Mouse (Mus musculus) E14TG2a.4 (cell line): ENCODE results near the gene Foxl1.
A peak's percentile ranks its signal among the peaks of the same experiment; 100 is the strongest.

Experiments used
- H3K27me3 ChIP-seq: 2 replicates; pipeline ENCODE4 v1.6.1; 2014; ENCODE audit warnings: low read length, control low read depth; ENCODE audit not compliant: insufficient read depth
- H3K36me3 ChIP-seq: 2 replicates; pipeline ENCODE4 v1.6.1; 2014; ENCODE audit warnings: low read length, control low read depth; ENCODE audit not compliant: insufficient read depth
- H3K4me1 ChIP-seq: replicated peaks from 2 replicates; pipeline ENCODE4 v1.6.1; 2014; ENCODE audit warnings: low read depth, low read length, control low read depth
- H3K4me3 ChIP-seq: replicated peaks from 2 replicates; pipeline ENCODE4 v1.5.1; 2014; ENCODE audit warnings: mild to moderate bottlenecking, low read length
- H3K9me3 ChIP-seq: 2 replicates; pipeline ENCODE4 v1.6.1; 2014; ENCODE audit warnings: low read length, control low read depth
- CTCF ChIP-seq: conservative IDR thresholded peaks from 2 replicates; pipeline ENCODE4 v1.5.1; 2014; ENCODE audit warnings: low read length
- NANOG ChIP-seq: IDR thresholded peaks from 2 replicates; pipeline ENCODE4 v1.6.1; 2014; ENCODE audit warnings: borderline replicate concordance, low read length, mixed read lengths
- POU5F1 ChIP-seq: IDR thresholded peaks from 2 replicates; pipeline ENCODE4 v1.6.1; 2014; ENCODE audit warnings: low read length, borderline replicate concordance

Gene Foxl1

DNA sequence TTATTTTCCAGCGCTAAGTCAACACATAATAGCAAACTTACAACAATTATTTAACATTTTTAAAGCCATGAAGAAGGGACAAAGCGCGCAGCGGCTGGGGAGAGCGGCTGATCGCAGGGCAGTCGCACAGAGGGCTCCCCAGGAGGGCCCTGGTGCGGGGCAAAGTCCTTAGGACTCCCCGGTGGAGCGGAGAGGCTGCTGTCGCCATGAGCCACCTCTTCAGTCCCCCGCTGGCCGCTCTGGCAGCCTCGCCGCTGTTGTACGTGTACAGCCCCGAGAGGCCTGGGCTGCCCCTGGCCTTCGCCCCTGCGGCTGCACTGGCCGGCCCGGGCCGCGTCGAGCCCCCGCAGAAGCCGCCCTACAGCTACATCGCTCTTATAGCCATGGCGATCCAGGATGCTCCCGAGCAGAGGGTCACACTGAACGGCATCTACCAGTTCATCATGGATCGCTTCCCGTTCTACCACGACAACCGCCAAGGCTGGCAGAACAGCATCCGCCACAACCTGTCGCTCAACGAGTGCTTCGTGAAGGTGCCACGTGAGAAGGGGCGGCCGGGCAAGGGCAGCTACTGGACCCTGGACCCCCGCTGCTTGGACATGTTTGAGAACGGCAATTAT is at the start of gene Foxl1:
Foxl1 (plus strand) TSS at position 185 of the 620 bp plus-strand sequence.
- peak within 1 kb of the TSS; percentile 62 for H3K4me3 ChIP-seq
- no peak for TF ChIP-seq NANOG
- TF ChIP-seq POU5F1, result no peak
- no peak for TF ChIP-seq CTCF
- peaks cover 33% of the 10 kb centered on the region for H3K4me1 ChIP-seq
- H3K27me3 ChIP-seq, result peaks cover 88% of the 10 kb centered on the region
- H3K9me3 ChIP-seq, result peaks cover 6% of the 10 kb centered on the region
- no peaks in the 10 kb centered on the region for H3K36me3 ChIP-seq

- Histone ChIP-seq H3K9me3 (no peaks in the 10 kb centered on the region), H3K36me3 (no peaks in the 10 kb centered on the region), H3K27me3 (peaks cover 99% of the 10 kb centered on the region), H3K4me3 (no peak overlapping the region), H3K4me1 (peaks cover 41% of the 10 kb centered on the region)
- TF ChIP-seq POU5F1, result no peak
- no peak for TF ChIP-seq NANOG
- TF ChIP-seq CTCF, result no peak
Observed at GRCm38 (mm10) chr8:121078721-121079120, 49.0 kb upstream of the Foxl1 start.

DNA sequence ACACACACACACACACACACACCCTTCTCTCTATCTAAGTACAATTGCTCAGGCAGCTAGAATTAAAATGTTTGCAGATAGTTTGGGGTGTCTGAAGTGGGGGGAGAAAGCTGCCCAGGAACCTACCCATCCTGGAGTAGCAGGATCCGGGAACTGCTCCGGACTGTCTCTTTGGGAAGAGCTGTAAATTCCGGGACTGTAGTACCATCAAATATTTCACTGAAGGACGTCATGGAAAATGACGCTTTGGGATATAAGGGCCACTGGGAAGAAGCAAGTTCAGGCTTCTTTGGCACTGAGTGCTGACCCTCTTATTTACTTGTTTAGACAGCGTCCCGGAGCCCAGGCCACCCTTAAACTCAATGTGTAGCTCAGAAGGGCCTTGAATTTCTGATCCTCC is 48.5 kb upstream of the Foxl1 start:
- no peaks in the 10 kb centered on the region for H3K9me3 ChIP-seq
- peaks cover 95% of the 10 kb centered on the region for H3K27me3 ChIP-seq
- H3K36me3 ChIP-seq, result no peaks in the 10 kb centered on the region
- peaks cover 36% of the 10 kb centered on the region for H3K4me1 ChIP-seq
- H3K4me3 ChIP-seq, result no peak overlapping the region
- no peak for TF ChIP-seq CTCF
- TF ChIP-seq POU5F1, result no peak
- no peak for TF ChIP-seq NANOG

GRCm38 (mm10) chr8:121079944-121080343 is 47.8 kb upstream of the Foxl1 start:
- Histone ChIP-seq H3K36me3 (no peaks in the 10 kb centered on the region), H3K4me1 (peaks cover 35% of the 10 kb centered on the region), H3K27me3 (peaks cover 94% of the 10 kb centered on the region), H3K9me3 (no peaks in the 10 kb centered on the region), H3K4me3 (no peak overlapping the region)
- no peak for TF ChIP-seq CTCF
- no peak for TF ChIP-seq NANOG
- TF ChIP-seq POU5F1, result no peak

- Histone ChIP-seq H3K36me3 (no peaks in the 10 kb centered on the region), H3K27me3 (peaks cover 94% of the 10 kb centered on the region), H3K4me3 (no peak overlapping the region), H3K9me3 (no peaks in the 10 kb centered on the region), H3K4me1 (peaks cover 37% of the 10 kb centered on the region)
- TF ChIP-seq CTCF (no peak), POU5F1 (no peak), NANOG (no peak)
Observed at GRCm38 (mm10) chr8:121080361-121081090, 47.2 kb upstream of the Foxl1 start.

- Histone ChIP-seq H3K4me1 (peaks cover 33% of the 10 kb centered on the region), H3K9me3 (no peaks in the 10 kb centered on the region), H3K4me3 (no peak overlapping the region), H3K27me3 (peaks cover 94% of the 10 kb centered on the region), H3K36me3 (no peaks in the 10 kb centered on the region)
- TF ChIP-seq CTCF (no peak), NANOG (no peak), POU5F1 (no peak)
Observed at GRCm38 (mm10) chr8:121081398-121081797, 46.3 kb upstream of the Foxl1 start.

DNA sequence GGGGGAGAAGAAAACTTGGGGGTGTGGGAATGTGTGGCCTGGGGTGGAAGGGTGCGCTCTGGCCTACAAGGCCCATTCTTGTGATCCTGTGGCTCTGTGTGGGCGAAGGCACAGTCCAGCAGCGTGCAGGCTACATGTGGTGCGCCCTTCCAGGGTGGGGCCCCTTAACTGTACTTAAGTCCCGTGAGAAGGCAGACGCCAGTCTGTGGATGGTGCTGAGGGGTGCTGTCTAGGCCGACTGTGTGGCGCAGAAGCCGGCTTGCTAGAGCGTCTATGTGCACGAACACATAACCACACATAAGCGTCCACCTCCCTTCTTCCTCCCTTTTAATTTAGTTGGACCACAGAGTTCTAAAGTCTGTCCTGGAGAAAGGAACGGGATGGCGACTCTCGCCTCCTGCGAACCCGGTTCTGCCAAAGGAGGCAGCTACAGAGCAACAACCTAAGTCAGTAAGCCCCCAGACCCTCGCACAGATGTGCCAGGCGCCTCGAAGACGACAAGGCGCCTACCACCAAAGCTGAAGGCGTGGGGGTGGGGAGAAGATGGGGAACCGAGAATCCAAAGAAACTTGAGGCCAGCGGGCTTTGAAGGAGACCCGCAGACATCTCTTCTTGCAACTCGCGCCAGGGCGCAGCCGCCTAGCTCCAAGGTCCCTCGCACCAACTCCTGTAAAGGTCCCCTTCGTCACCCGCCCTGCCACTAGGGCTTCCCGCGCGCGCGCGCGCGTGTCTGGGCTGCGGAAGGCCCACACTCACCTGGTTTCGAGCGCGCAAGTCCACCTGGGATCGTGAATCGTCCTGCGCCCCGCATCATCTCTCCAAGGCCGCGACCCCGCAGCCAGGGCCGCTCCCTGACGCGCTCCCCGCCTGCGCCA is 45.3 kb upstream of the Foxl1 start:
- Histone ChIP-seq H3K36me3 (no peaks in the 10 kb centered on the region), H3K9me3 (no peaks in the 10 kb centered on the region), H3K4me1 (peaks cover 36% of the 10 kb centered on the region), H3K27me3 (peaks cover 94% of the 10 kb centered on the region), H3K4me3 (peak overlapping the region; percentile 78)
- TF ChIP-seq CTCF (no peak), POU5F1 (no peak; the same call in 1 of the 2 replicates), NANOG (no peak)
